Mouse (Mus musculus) heart, adult 2 months (tissue): ENCODE results near the gene Prcp. TPM values are rescaled to one million over a fixed set of nuclear protein-coding genes. Genes with fewer than 3 reads are reported as not detected.
"Not testable (repeated sequence)": the region's sequence is repeated elsewhere in the genome, so short reads cannot be mapped to it uniquely, and the experiment has no call there.

Source experiments
- DNase-seq, 2 experiments: peaks; one replicate each; pipeline ENCODE4 v3.0.0; 2021
- H3K27ac ChIP-seq: fragments of 200-600 bp; 2 replicates; pipeline ENCODE4 v1.8.1; 2022
- H3K27me3 ChIP-seq: fragments of 200-500 bp; 2 replicates; pipeline ENCODE4 v1.6.1; 2012; ENCODE audit warnings: mild to moderate bottlenecking, low read length, inconsistent platforms, mixed read lengths; ENCODE audit not compliant: control insufficient read depth, insufficient read depth
- H3K36me3 ChIP-seq: fragments of 200-500 bp; 2 replicates; pipeline ENCODE4 v1.6.1; 2012; ENCODE audit warnings: low read length, inconsistent platforms; ENCODE audit not compliant: control insufficient read depth, insufficient read depth
- H3K4me1 ChIP-seq: fragments of 200-500 bp; 2 replicates; pipeline ENCODE4 v1.6.1; 2011; ENCODE audit warnings: low read length; ENCODE audit not compliant: control insufficient read depth, insufficient read depth
- H3K4me3 ChIP-seq: fragments of 200-600 bp; 2 replicates; pipeline ENCODE4 v1.8.1; 2022
- H3K79me2 ChIP-seq: fragments of 200-500 bp; replicated peaks from 2 replicates; pipeline ENCODE4 v1.6.1; 2012; ENCODE audit warnings: mild to moderate bottlenecking, inconsistent platforms, low read length, moderate library complexity, mixed read lengths; ENCODE audit not compliant: control insufficient read depth, insufficient read depth
- H3K9ac ChIP-seq: fragments of 200-500 bp; 2 replicates; pipeline ENCODE4 v1.6.1; 2012; ENCODE audit warnings: low read depth, mild to moderate bottlenecking, control low read depth, inconsistent platforms, low read length, mixed read lengths
- CTCF ChIP-seq: fragments of 200-600 bp; IDR thresholded peaks from 2 replicates; pipeline ENCODE4 v1.8.1; 2022; ENCODE audit warnings: antibody characterized with exemption, mild to moderate bottlenecking, moderate library complexity
- EP300 ChIP-seq: fragments of 200-500 bp; IDR thresholded peaks from 2 replicates; pipeline ENCODE4 v1.6.1; 2011; ENCODE audit warnings: low read depth, low read length, control low read depth; ENCODE audit not compliant: insufficient read depth
- POLR2A ChIP-seq: fragments of 200-500 bp; IDR thresholded peaks from 2 replicates; pipeline ENCODE4 v1.6.1; 2011; ENCODE audit warnings: mild to moderate bottlenecking, low read depth, low read length, control low read depth; ENCODE audit not compliant: insufficient read depth
- WGBS: fragments of 180-500 bp; shearing (Covaris S2); methylation state at CpG from one replicate; pipeline ENCODE4 v1.1.7; 2018; 5-methylcytosine and 5-hydroxymethylcytosine counted together
- intact Hi-C: fragments of 180-260 bp; cut with DNase I; formaldehyde crosslinking; loops from one replicate; pipeline ENCODE4 v1.15.1; 2025
- polyA plus RNA-seq: library from polyadenylated mRNA; depleted of rRNA; stranded (reverse); fragments of >200 nt; gene quantifications from 2 replicates; pipeline ENCODE4 v1.2.3, GENCODE M21; 2012
- total RNA-seq, 2 experiments: library from RNA; stranded (reverse); gene quantifications; 2 replicates each; pipeline ENCODE4 v1.2.3; 2021

Prcp gene
- total and polyA plus RNA-seq, 3 experiments: 10.1 to 13.2 (median 10.2) TPM

- TF ChIP-seq EP300 (no peak), POLR2A (no peak), CTCF (no peak)
- Histone ChIP-seq H3K79me2 (no peaks in the 10 kb centered on the region; the same call in 1 of the 2 replicates), H3K36me3 (no peaks in the 10 kb centered on the region), H3K27ac (no peak overlapping the region), H3K27me3 (no peaks in the 10 kb centered on the region), H3K4me1 (no peaks in the 10 kb centered on the region; the same call in 1 of the 2 replicates), H3K9ac (no peak overlapping the region), H3K4me3 (no peak overlapping the region)
- intact Hi-C loops: loop anchor here (5.0 kb wide), 1 partner anchor 71 kb away; no protein-coding TSS in a partner anchor
- 59% methylated on average over 5 of the region's 5 CpGs for WGBS
- no peak for DNase-seq
Observed at GRCm38 (mm10) chr7:92896036-92896435, 21.8 kb downstream of the Prcp start.

GRCm38 (mm10) chr7:92897021-92897420 is 22.8 kb downstream of the Prcp start:
- TF ChIP-seq CTCF: peak; percentile 70
- no peak for TF ChIP-seq POLR2A
- TF ChIP-seq EP300: no peak
- Histone ChIP-seq H3K9ac (no peak overlapping the region), H3K27me3 (no peaks in the 10 kb centered on the region), H3K27ac (no peak overlapping the region), H3K4me3 (no peak overlapping the region), H3K36me3 (no peaks in the 10 kb centered on the region), H3K4me1 (no peaks in the 10 kb centered on the region; the same call in 1 of the 2 replicates), H3K79me2 (no peaks in the 10 kb centered on the region; the same call in 1 of the 2 replicates)
- WGBS: 31% methylated on average over 2 of the region's 2 CpGs
- DNase-seq: no peak
- intact Hi-C loops: loop anchor here (5.0 kb wide), 1 partner anchor 70 kb away; no protein-coding TSS in a partner anchor

- H3K79me2 ChIP-seq: no peaks in the 10 kb centered on the region; the same call in 1 of the 2 replicates
- 40% methylated on average over 7 of the region's 7 CpGs for WGBS
- H3K4me1 ChIP-seq: no peaks in the 10 kb centered on the region
- no peaks in the 10 kb centered on the region for H3K36me3 ChIP-seq
- DNase-seq: peak; percentile 65 to 72
- H3K4me3 ChIP-seq: no peak overlapping the region
- H3K27me3 ChIP-seq: no peaks in the 10 kb centered on the region
- H3K9ac ChIP-seq: no peak overlapping the region
- H3K27ac ChIP-seq: no peak overlapping the region
- TF ChIP-seq EP300: peak; percentile 69; the same call in 1 of the 2 replicates
- TF ChIP-seq CTCF: peak; percentile 83
- no peak for TF ChIP-seq POLR2A
- intact Hi-C loops: loop anchor here (1.0 to 5.0 kb wide), 2 partner anchors 29 to 194 kb away; partner anchors contain the start of genes Ddias and Prcp
Observed at GRCm38 (mm10) chr7:92903360-92904038, 29.2 kb downstream of the Prcp start.

GRCm38 (mm10) chr7:92904285-92904684 is 30.0 kb downstream of the Prcp start:
- H3K9ac ChIP-seq, H3K27me3 ChIP-seq, H3K79me2 ChIP-seq, H3K36me3 ChIP-seq, DNase-seq, H3K4me1 ChIP-seq, H3K4me3 ChIP-seq, H3K27ac ChIP-seq: not testable (repeated sequence)
- intact Hi-C loops: loop anchor here (5.0 kb wide), 1 partner anchor 193 kb away; no protein-coding TSS in a partner anchor
- WGBS: 24% methylated on average over 7 of the region's 7 CpGs

GRCm38 (mm10) chr7:92920172-92920856 is 46.0 kb downstream of the Prcp start:
- no peak for DNase-seq
- Histone ChIP-seq H3K36me3 (no peaks in the 10 kb centered on the region), H3K27me3 (no peaks in the 10 kb centered on the region), H3K27ac (no peak overlapping the region), H3K4me1 (no peaks in the 10 kb centered on the region), H3K9ac (no peak overlapping the region), H3K4me3 (no peak overlapping the region), H3K79me2 (no peaks in the 10 kb centered on the region)
- no peak for TF ChIP-seq EP300
- no peak for TF ChIP-seq CTCF
- no peak for TF ChIP-seq POLR2A
- intact Hi-C loops: no loop called here
- 80% methylated on average over 6 of the region's 6 CpGs for WGBS

GRCm38 (mm10) chr7:92920857-92921172 is 46.5 kb downstream of the Prcp start:
- 63% methylated on average over 2 of the region's 2 CpGs for WGBS
- Histone ChIP-seq H3K79me2 (no peaks in the 10 kb centered on the region), H3K4me1 (no peaks in the 10 kb centered on the region), H3K4me3 (no peak overlapping the region), H3K9ac (no peak overlapping the region), H3K27ac (no peak overlapping the region), H3K36me3 (no peaks in the 10 kb centered on the region), H3K27me3 (no peaks in the 10 kb centered on the region)
- DNase-seq: no peak
- intact Hi-C loops: no loop called here
- TF ChIP-seq CTCF (no peak), POLR2A (no peak), EP300 (no peak)
